ENCODE assay signal across 11 mouse cellular contexts in the genomic region with DNA sequence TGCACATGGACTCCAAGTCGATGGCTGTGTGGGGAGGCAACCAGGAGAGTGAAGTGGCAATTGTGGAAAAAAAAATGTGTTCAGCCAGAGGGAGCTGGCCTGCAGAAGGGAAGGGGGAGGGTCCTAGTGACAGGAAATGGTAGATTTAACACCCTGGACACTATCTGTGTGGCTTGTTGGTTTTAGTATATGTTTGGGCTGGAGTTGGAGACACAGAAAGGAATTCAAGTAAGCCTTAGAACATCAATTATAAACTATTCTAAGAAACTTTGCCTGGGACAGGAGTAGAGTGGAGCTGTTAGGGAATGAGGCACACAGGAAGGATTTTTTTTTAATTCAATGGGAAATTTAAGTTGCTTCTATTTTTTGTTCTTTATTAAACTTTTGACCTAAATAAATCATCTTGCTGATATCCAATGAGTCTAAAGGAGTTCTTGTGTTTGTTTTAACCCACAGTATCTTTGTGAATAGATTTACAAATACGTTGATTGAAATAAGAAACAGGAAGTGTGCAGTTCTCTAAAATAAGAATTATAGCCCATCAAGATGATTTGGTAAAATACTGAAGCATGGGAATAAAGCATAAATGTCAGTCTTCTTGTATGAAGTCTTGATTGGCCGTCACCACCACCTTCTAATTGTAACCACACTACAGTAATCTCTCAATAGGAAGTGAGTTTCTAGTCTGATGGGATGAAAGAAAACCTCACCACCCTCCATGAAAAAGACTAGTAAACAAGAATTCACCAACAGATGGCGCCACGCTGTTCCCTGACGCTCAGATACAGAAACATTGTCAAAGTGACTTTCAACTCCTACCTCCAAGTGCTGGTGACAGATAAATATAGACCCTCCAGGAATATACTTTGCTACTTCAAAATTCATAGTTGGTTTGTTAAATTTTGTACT. TPM values are rescaled to one million over a fixed set of nuclear protein-coding genes. Genes with fewer than 3 reads are reported as not detected.
DNase-seq lines count a peak whose midpoint lies in the region; ATAC-seq lines count a peak whose summit lies in the region.
"Had no signal": no experiment of that assay in that cellular context is flagged by ENCODE, and none has a peak within 500 bp of the region (broad histone marks: within the 10 kb centered on the region; RNA-seq: fewer than 3 reads in every experiment).

No protein-coding gene starts in this region.

- WGBS in limb, embryonic 11.5 days: 45% methylated on average over 6 of the region's 6 CpGs
- 47% methylated on average over 6 of the region's 6 CpGs for WGBS in limb, embryonic 10.5 days
- WGBS in midbrain, embryonic 15.5 days: 45% methylated on average over 6 of the region's 6 CpGs
- 44% methylated on average over 6 of the region's 6 CpGs for WGBS in forebrain, embryonic 12.5 days

- no peak overlapping the region for H3K27ac ChIP-seq in limb, embryonic 11.5 days (replicated peaks; ENCODE audit: low read depth, low read length)
- H3K27ac ChIP-seq in limb, embryonic 10.5 days: no peak overlapping the region; the same call in 1 of the 2 replicates
- no peak overlapping the region for H3K27ac ChIP-seq in midbrain, embryonic 15.5 days
- no peak overlapping the region for H3K27ac ChIP-seq in forebrain, embryonic 12.5 days
- H3K27ac ChIP-seq: embryonic facial prominence, embryonic 13.5 days; limb, embryonic 13.5 days; stomach, embryonic 15.5 days had no signal

- DNase-seq in frontal cortex, postnatal 14 days (ENCODE audit: low spot score in 2 of 2): no peak
- DNase-seq in limb, embryonic 11.5 days (ENCODE audit: low spot score): peak; percentile 36
- DNase-seq in limb, embryonic 10.5 days (ENCODE audit: low spot score): no peak
- peak; percentile 21 for DNase-seq in ES-CJ7 (ENCODE audit: low read depth, low spot score)
- peak; percentile 29 for DNase-seq in induced T-regulatory cell, adult 2 months (ENCODE audit: low read depth)

- H3K4me1 ChIP-seq in limb, embryonic 11.5 days (ENCODE audit: control insufficient read depth, insufficient read depth, low read length): no peaks in the 10 kb centered on the region
- peaks cover 11% of the 10 kb centered on the region for H3K4me1 ChIP-seq in limb, embryonic 10.5 days
- H3K4me1 ChIP-seq in midbrain, embryonic 15.5 days: no peaks in the 10 kb centered on the region
- no peaks in the 10 kb centered on the region for H3K4me1 ChIP-seq in forebrain, embryonic 12.5 days
- H3K4me1 ChIP-seq: embryonic facial prominence, embryonic 13.5 days; limb, embryonic 13.5 days; stomach, embryonic 15.5 days had no signal

- no peaks in the 10 kb centered on the region for H3K36me3 ChIP-seq in limb, embryonic 11.5 days (ENCODE audit: control insufficient read depth, insufficient read depth, low read length)
- no peaks in the 10 kb centered on the region for H3K36me3 ChIP-seq in limb, embryonic 10.5 days
- no peaks in the 10 kb centered on the region for H3K36me3 ChIP-seq in midbrain, embryonic 15.5 days (replicated peaks)
- H3K36me3 ChIP-seq in forebrain, embryonic 12.5 days (replicated peaks): no peaks in the 10 kb centered on the region
- H3K36me3 ChIP-seq: embryonic facial prominence, embryonic 13.5 days; limb, embryonic 13.5 days; stomach, embryonic 15.5 days had no signal

- H3K9me3 ChIP-seq in limb, embryonic 11.5 days (ENCODE audit: control insufficient read depth, low read length): no peaks in the 10 kb centered on the region
- no peaks in the 10 kb centered on the region for H3K9me3 ChIP-seq in limb, embryonic 10.5 days (replicated peaks)
- H3K9me3 ChIP-seq in midbrain, embryonic 15.5 days: no peaks in the 10 kb centered on the region
- no peaks in the 10 kb centered on the region for H3K9me3 ChIP-seq in forebrain, embryonic 12.5 days
- H3K9me3 ChIP-seq: embryonic facial prominence, embryonic 13.5 days; limb, embryonic 13.5 days; stomach, embryonic 15.5 days had no signal

- no peak overlapping the region for H3K4me3 ChIP-seq in limb, embryonic 11.5 days (ENCODE audit: low read depth, low read length)
- no peak overlapping the region for H3K4me3 ChIP-seq in limb, embryonic 10.5 days
- H3K4me3 ChIP-seq in midbrain, embryonic 15.5 days: no peak overlapping the region
- no peak overlapping the region for H3K4me3 ChIP-seq in forebrain, embryonic 12.5 days (replicated peaks)
- H3K4me3 ChIP-seq: embryonic facial prominence, embryonic 13.5 days; limb, embryonic 13.5 days; stomach, embryonic 15.5 days had no signal

- 0 out of 2 replicates have a peak, but pooled peaks have one; percentile 65 for ATAC-seq in frontal cortex, adult (ENCODE audit: low TSS enrichment)
- ATAC-seq in limb, embryonic 11.5 days (ENCODE audit: insufficient number of reproducible peaks, low FRiP score, low TSS enrichment, low read depth): no peak
- no peak for ATAC-seq in midbrain, embryonic 15.5 days (replicated peaks)
- ATAC-seq in forebrain, embryonic 12.5 days (ENCODE audit: low FRiP score): no peak

- H3K9ac ChIP-seq in limb, embryonic 11.5 days (ENCODE audit: low read length): no peak overlapping the region
- no peak overlapping the region for H3K9ac ChIP-seq in midbrain, embryonic 15.5 days
- no peak overlapping the region for H3K9ac ChIP-seq in forebrain, embryonic 12.5 days
- H3K9ac ChIP-seq: embryonic facial prominence, embryonic 13.5 days; limb, embryonic 13.5 days; stomach, embryonic 15.5 days had no signal

- H3K4me2 ChIP-seq in limb, embryonic 11.5 days (ENCODE audit: low read depth, severe bottlenecking): no peak overlapping the region
- H3K4me2 ChIP-seq in midbrain, embryonic 15.5 days: no peak overlapping the region
- no peak overlapping the region for H3K4me2 ChIP-seq in forebrain, embryonic 12.5 days
- H3K4me2 ChIP-seq: embryonic facial prominence, embryonic 13.5 days; limb, embryonic 13.5 days; stomach, embryonic 15.5 days had no signal

- H3K27me3 ChIP-seq in limb, embryonic 11.5 days (ENCODE audit: control insufficient read depth, insufficient read depth, low read length): no peaks in the 10 kb centered on the region
- no peaks in the 10 kb centered on the region for H3K27me3 ChIP-seq in limb, embryonic 10.5 days (ENCODE audit: low read depth, poor library complexity, severe bottlenecking)
- no peaks in the 10 kb centered on the region for H3K27me3 ChIP-seq in midbrain, embryonic 15.5 days (replicated peaks)
- H3K27me3 ChIP-seq in forebrain, embryonic 12.5 days: no peaks in the 10 kb centered on the region
- H3K27me3 ChIP-seq: embryonic facial prominence, embryonic 13.5 days; limb, embryonic 13.5 days; stomach, embryonic 15.5 days had no signal

RNA-seq across cellular contexts. Expression of gene Shisa3, which starts 27.7 kb away (rescaled TPM):
- polyA plus RNA-seq in limb, embryonic 11.5 days (2014; fragmentation: Nextera tagmentation; extraction: Ambion mirVana): 5.0 and 6.8 TPM in 2 replicates
- 4.8 and 5.2 TPM in 2 replicates for polyA plus RNA-seq in limb, embryonic 10.5 days (2016; fragmentation: Nextera tagmentation; extraction: Ambion mirVana)
- polyA plus RNA-seq in midbrain, embryonic 15.5 days (2015; fragmentation: Nextera tagmentation; extraction: Ambion mirVana): 34.4 and 37.2 TPM in 2 replicates
- polyA plus RNA-seq in forebrain, embryonic 12.5 days (2016; fragmentation: Nextera tagmentation; extraction: Ambion mirVana): 0.95 and 1.6 TPM in 2 replicates

Comparison
In these comparisons a context has a peak if more than half of its experiments do, and no peak if none do; other contexts are left out.
1. DNase-seq: peak in limb, embryonic 11.5 days (single experiment), ES-CJ7 (single experiment) and induced T-regulatory cell, adult 2 months (single experiment); none in frontal cortex, postnatal 14 days (0 of 2) and limb, embryonic 10.5 days (single experiment).